Mouse (Mus musculus) liver, embryonic 14.5 days (tissue): ENCODE measurements around the gene Dynlt1a.
"Not testable (repeated sequence)": the region's sequence is repeated elsewhere in the genome, so short reads cannot be mapped to it uniquely, and the experiment has no call there.

ENCODE experiments used
- CTCF ChIP-seq: IDR thresholded peaks from 2 replicates; pipeline ENCODE4 v1.5.1; 2016; ENCODE audit warnings: antibody characterized with exemption, low read depth, control low read depth
- EP300 ChIP-seq: IDR thresholded peaks from 2 replicates; pipeline ENCODE4 v1.6.1; 2016; ENCODE audit warnings: antibody characterized with exemption, low read depth

DNA sequence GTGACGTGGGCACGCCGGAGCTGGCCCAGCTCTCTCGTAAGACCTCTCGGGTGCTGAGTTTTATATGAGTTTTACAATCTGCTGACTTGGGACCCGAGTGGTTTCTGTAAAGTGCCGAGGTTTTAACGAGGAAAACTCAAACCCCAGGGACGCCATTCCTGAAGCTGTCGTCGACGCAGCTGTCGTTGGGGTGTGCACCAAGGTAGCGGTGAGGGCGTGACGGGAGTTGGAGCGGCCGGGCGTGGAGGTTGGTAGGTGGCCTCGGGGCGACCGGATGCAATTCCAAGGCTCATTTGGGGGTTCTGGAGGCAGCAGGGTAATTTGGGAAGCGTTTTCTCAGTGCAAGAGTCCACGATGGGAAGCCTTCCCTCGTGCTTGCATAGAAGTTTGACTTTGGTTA lies 46.5 kb downstream of the Dynlt1a start:
- TF ChIP-seq CTCF, EP300: not testable (repeated sequence)
